14 mouse cellular contexts compared by ENCODE assay signal in genomic region chr2:180725856-180726629, GRCm38 (mm10). TPM values are rescaled to one million over a fixed set of nuclear protein-coding genes. Genes with fewer than 3 reads are reported as not detected.
A peak's percentile ranks its signal among the peaks of the same experiment; 100 is the strongest.
DNase-seq lines count a peak whose midpoint lies in the region; ATAC-seq and TF ChIP-seq lines count a peak whose summit lies in the region.
"Had no signal": no experiment of that assay in that cellular context is flagged by ENCODE, and none has a peak within 500 bp of the region (broad histone marks: within the 10 kb centered on the region; RNA-seq: fewer than 3 reads in every experiment).

No protein-coding gene starts in this region.

- no peak for TF ChIP-seq CTCF in thymus, adult 2 months (IDR thresholded peaks at IDR 0.05; ENCODE audit: borderline replicate concordance, control insufficient read depth, extremely low read depth, insufficient read depth, low read length, poor library complexity)

- H3K4me3 ChIP-seq in heart, embryonic 13.5 days, result no peak overlapping the region
- H3K4me3 ChIP-seq in thymus, adult 2 months (ENCODE audit: control insufficient read depth, insufficient read depth, low read length), result peak overlapping the region; percentile 44
- H3K4me3 ChIP-seq in liver, embryonic 13.5 days (replicated peaks), result peak overlapping the region; percentile 53
- H3K4me3 ChIP-seq in forebrain, embryonic 14.5 days (ENCODE audit: low read depth, low read length), result no peak overlapping the region
- H3K4me3 ChIP-seq: hindbrain, embryonic 15.5 days; myocyte had no signal

- ATAC-seq in heart, embryonic 13.5 days (ENCODE audit: extremely low read depth, insufficient number of reproducible peaks, low FRiP score, low TSS enrichment), result no peak
- ATAC-seq in liver, embryonic 13.5 days (ENCODE audit: low read depth), result no peak
- no peak for ATAC-seq in forebrain, embryonic 14.5 days

- H3K27ac ChIP-seq in heart, embryonic 13.5 days (replicated peaks), result no peak overlapping the region
- H3K27ac ChIP-seq in thymus, adult 2 months (ENCODE audit: control insufficient read depth, insufficient read depth, low read length), result peak overlapping the region; percentile 50
- peak overlapping the region; percentile 49 for H3K27ac ChIP-seq in liver, embryonic 13.5 days
- H3K27ac ChIP-seq in forebrain, embryonic 14.5 days (ENCODE audit: low read depth, low read length), result no peak overlapping the region
- H3K27ac ChIP-seq: hindbrain, embryonic 15.5 days had no signal

- peaks cover 15% of the 10 kb centered on the region for H3K4me1 ChIP-seq in heart, embryonic 13.5 days
- H3K4me1 ChIP-seq in thymus, adult 2 months (replicated peaks; ENCODE audit: control insufficient read depth, insufficient read depth, low read length), result peaks cover 53% of the 10 kb centered on the region
- H3K4me1 ChIP-seq in liver, embryonic 13.5 days (replicated peaks), result peaks cover 63% of the 10 kb centered on the region
- H3K4me1 ChIP-seq in forebrain, embryonic 14.5 days (ENCODE audit: control insufficient read depth, insufficient read depth, low read length), result no peaks in the 10 kb centered on the region

- H3K9me3 ChIP-seq in heart, embryonic 13.5 days, result no peaks in the 10 kb centered on the region
- no peaks in the 10 kb centered on the region for H3K9me3 ChIP-seq in liver, embryonic 13.5 days (replicated peaks)
- no peaks in the 10 kb centered on the region for H3K9me3 ChIP-seq in forebrain, embryonic 14.5 days (replicated peaks; ENCODE audit: control insufficient read depth, low read length)
- H3K9me3 ChIP-seq: hindbrain, embryonic 15.5 days had no signal

- no peak for TF ChIP-seq POLR2A in thymus, adult 2 months (IDR thresholded peaks at IDR 0.05; ENCODE audit: control insufficient read depth, extremely low read depth, insufficient read depth, low read length, poor library complexity)

- no peak overlapping the region for H3K9ac ChIP-seq in heart, embryonic 13.5 days
- peak overlapping the region; percentile 62 for H3K9ac ChIP-seq in liver, embryonic 13.5 days
- no peak overlapping the region for H3K9ac ChIP-seq in forebrain, embryonic 14.5 days (ENCODE audit: low read length)
- H3K9ac ChIP-seq: hindbrain, embryonic 15.5 days had no signal

- peak overlapping the region; percentile 65; the same call in 1 of the 2 replicates for H3K4me2 ChIP-seq in heart, embryonic 13.5 days
- H3K4me2 ChIP-seq in liver, embryonic 13.5 days, result peak overlapping the region; percentile 65
- H3K4me2 ChIP-seq in forebrain, embryonic 14.5 days (ENCODE audit: low read length), result no peak overlapping the region

- H3K27me3 ChIP-seq in heart, embryonic 13.5 days (replicated peaks), result 0 out of 2 replicates have a peak, but pooled peaks cover 5% of the 10 kb centered on the region
- no peaks in the 10 kb centered on the region for H3K27me3 ChIP-seq in thymus, adult 2 months (ENCODE audit: control insufficient read depth, insufficient read depth, low read length)
- no peaks in the 10 kb centered on the region for H3K27me3 ChIP-seq in liver, embryonic 13.5 days
- H3K27me3 ChIP-seq in forebrain, embryonic 14.5 days (replicated peaks; ENCODE audit: control insufficient read depth, insufficient read depth, low read length), result no peaks in the 10 kb centered on the region

- peaks cover 30% of the 10 kb centered on the region for H3K36me3 ChIP-seq in heart, embryonic 13.5 days
- peaks cover 15% of the 10 kb centered on the region for H3K36me3 ChIP-seq in thymus, adult 2 months (ENCODE audit: control insufficient read depth, insufficient read depth, low read length)
- peaks cover 33% of the 10 kb centered on the region for H3K36me3 ChIP-seq in liver, embryonic 13.5 days
- H3K36me3 ChIP-seq in forebrain, embryonic 14.5 days (ENCODE audit: control insufficient read depth, insufficient read depth, low read length), result peaks cover 33% of the 10 kb centered on the region

- DNase-seq in heart, postnatal 4 days, result no peak
- DNase-seq in thymus, adult 2 months, result no peak
- no peak for DNase-seq in thymus, postnatal 25 days
- no peak for DNase-seq in liver, embryonic 13.5 days
- DNase-seq in embryo, embryonic 10 days (ENCODE audit: low spot score), result no peak
- no peak for DNase-seq in cerebellum, postnatal 25 days
- DNase-seq in forebrain, embryonic 14.5 days (ENCODE audit: low spot score), result no peak
- DNase-seq: cerebellum, adult 18-20 months; right cerebral cortex, adult 18-20 months had no signal

- 7% methylated on average over 8 of the region's 8 CpGs for WGBS in heart, embryonic 13.5 days
- 11% methylated on average over 8 of the region's 8 CpGs for WGBS in thymus, adult 2 months
- 20% methylated on average over 8 of the region's 8 CpGs for WGBS in liver, embryonic 13.5 days (ENCODE audit: insufficient replicate concordance)
- WGBS in forebrain, embryonic 14.5 days, result 47% methylated on average over 8 of the region's 8 CpGs

RNA-seq across cellular contexts. Expression of gene Slc17a9, which starts 1.0 kb away (rescaled TPM):
- polyA plus RNA-seq in heart, embryonic 13.5 days (2015; fragmentation: Nextera tagmentation; extraction: Ambion mirVana), result 0.65 and 1.1 TPM in 2 replicates
- under 1 TPM; 0.69 to 0.88 TPM for total RNA-seq in heart, postnatal 4 days (2021)
- 24.9 and 26.4 TPM in 2 replicates for polyA plus RNA-seq in thymus, adult 2 months (2012; rRNA removed)
- 4.8 and 5.5 TPM in 2 replicates for polyA plus RNA-seq in liver, embryonic 13.5 days (2015; fragmentation: Nextera tagmentation; extraction: Ambion mirVana)
- polyA plus RNA-seq in forebrain, embryonic 14.5 days (2014; fragmentation: Nextera tagmentation; extraction: Ambion mirVana), result 0.25 TPM in 1 of 2 replicates, not detected in the other
- total RNA-seq: gastrocnemius, adult 18-20 months had no signal

RNA-seq across cellular contexts. Expression of gene Gid8, which starts 16.1 kb away (rescaled TPM):
- 43.8 and 50.4 TPM in 2 replicates for polyA plus RNA-seq in heart, embryonic 13.5 days (2015; fragmentation: Nextera tagmentation; extraction: Ambion mirVana)
- total RNA-seq in heart, postnatal 4 days (2021), result 10 to 100 TPM; 68.5 to 69.9 TPM
- polyA plus RNA-seq in thymus, adult 2 months (2012; rRNA removed), result 34.9 and 35.5 TPM in 2 replicates
- polyA plus RNA-seq in liver, embryonic 13.5 days (2015; fragmentation: Nextera tagmentation; extraction: Ambion mirVana), result 116 and 126 TPM in 2 replicates
- polyA plus RNA-seq in forebrain, embryonic 14.5 days (2014; fragmentation: Nextera tagmentation; extraction: Ambion mirVana), result 56.3 and 60.4 TPM in 2 replicates

RNA-seq across cellular contexts. Expression of gene Dido1, which starts 16.2 kb away (rescaled TPM):
- 14.8 and 16.4 TPM in 2 replicates for polyA plus RNA-seq in heart, embryonic 13.5 days (2015; fragmentation: Nextera tagmentation; extraction: Ambion mirVana)
- 10 to 100 TPM; 40.5 to 44.0 TPM for total RNA-seq in heart, postnatal 4 days (2021)
- polyA plus RNA-seq in thymus, adult 2 months (2012; rRNA removed), result 40.7 and 42.2 TPM in 2 replicates
- 10.1 and 12.7 TPM in 2 replicates for polyA plus RNA-seq in liver, embryonic 13.5 days (2015; fragmentation: Nextera tagmentation; extraction: Ambion mirVana)
- polyA plus RNA-seq in forebrain, embryonic 14.5 days (2014; fragmentation: Nextera tagmentation; extraction: Ambion mirVana), result 21.0 and 30.8 TPM in 2 replicates

RNA-seq across cellular contexts. Expression of gene Bhlhe23, which starts 50.7 kb away (rescaled TPM):
- not detected in 2 replicates for polyA plus RNA-seq in heart, embryonic 13.5 days (2015; fragmentation: Nextera tagmentation; extraction: Ambion mirVana)
- total RNA-seq in heart, postnatal 4 days (2021), result not detected
- 0.16 and 0.46 TPM in 2 replicates for polyA plus RNA-seq in thymus, adult 2 months (2012; rRNA removed)
- not detected in 2 replicates for polyA plus RNA-seq in liver, embryonic 13.5 days (2015; fragmentation: Nextera tagmentation; extraction: Ambion mirVana)
- polyA plus RNA-seq in forebrain, embryonic 14.5 days (2014; fragmentation: Nextera tagmentation; extraction: Ambion mirVana), result 0.85 and 1.1 TPM in 2 replicates
- total RNA-seq: gastrocnemius, adult 18-20 months had no signal
- polyA plus RNA-seq: lung, embryonic 16.5 days; myocyte had no signal

Comparison
In these comparisons a context has a peak if more than half of its experiments do, and no peak if none do; other contexts are left out.
1. H3K27ac ChIP-seq: peak in thymus, adult 2 months (single experiment) and liver, embryonic 13.5 days (single experiment); none in heart, embryonic 13.5 days (single experiment) and forebrain, embryonic 14.5 days (single experiment).
2. H3K4me3 ChIP-seq: peak in thymus, adult 2 months (single experiment) and liver, embryonic 13.5 days (single experiment); none in heart, embryonic 13.5 days (single experiment) and forebrain, embryonic 14.5 days (single experiment).